Mouse (Mus musculus): ENCODE data around the gene Rasa3.

GRCm38 (mm10) chr8:13676302-13676700 lies 1.1 kb downstream of the Rasa3 start:
- TF ChIP-seq POLR2A (IDR thresholded peaks at IDR 0.05; ENCODE audit: low read depth, low read length) (no peak), CTCF (conservative IDR thresholded peaks at IDR 0.05; ENCODE audit: insufficient read depth, insufficient read length, low read depth, low read length) (no peak)

All from kidney, adult 2 months (tissue).